Mouse (Mus musculus): ENCODE data around the gene Gm49320.

The Gm49320 gene

GRCm38 (mm10) chr8:4238434-4239192 lies at the start of gene Gm49320, which contains the start of gene Map2k7:
Gene Gm49320, plus strand, starts transcription at chr8:4238865.
Gene Map2k7, plus strand, starts transcription at chr8:4238740.
- CTCF ChIA-PET: interaction anchor here (0.6 to 2.4 kb wide), 27 partner anchors 9 to 562 kb away, joined by 3 to 13 read pairs (median 5); partner anchors contain the start of genes Ctxn1 (in 3 of the 4), Snapc2 (in 2 of the 4) and Prr36 (in 1 of the 4)
- POLR2A ChIA-PET: interaction anchor here (0.6 to 6.5 kb wide), 56 partner anchors 9 to 659 kb away, joined by 3 to 61 read pairs (median 5); partner anchors contain the start of genes Lrrc8e (in 3 of the 4), Prr36 (in 3 of the 4), Snapc2 (in 3 of the 4) and Ctxn1 (in 2 of the 4)

GRCm38 (mm10) chr8:4189031-4189722 lies 49.5 kb upstream of the Gm49320 start:
- POLR2A ChIA-PET: no interaction called here

GRCm38 (mm10) chr8:4192305-4192704 lies 46.4 kb upstream of the Gm49320 start:
- ChIA-PET POLR2A (interaction anchor here (0.6 to 4.9 kb wide), 33 partner anchors 8 to 516 kb away, joined by 3 to 30 read pairs (median 4); partner anchors contain the start of genes Gm49320 (in 2 of the 4), Map2k7 (in 2 of the 4), Ctxn1 (in 1 of the 4) and Evi5l (in 1 of the 4)), CTCF (interaction anchor here (0.6 to 4.1 kb wide), 28 partner anchors 9 to 474 kb away, joined by 3 to 39 read pairs (median 5); partner anchors contain the start of genes Ctxn1 (in 2 of the 4), Evi5l (in 2 of the 4), Gm49320 (in 2 of the 4) and Map2k7 (in 2 of the 4))

More at GRCm38 (mm10) chr8:4189031-4189722, 49.5 kb upstream of the Gm49320 start:
- CTCF ChIA-PET: interaction anchor here in 1 of 4 experiments (0.6 kb wide), 1 partner anchor 518 kb away, joined by 6 read pairs; no protein-coding TSS in a partner anchor

- ChIA-PET POLR2A (interaction anchor here (0.5 to 4.9 kb wide), 49 partner anchors 8 to 613 kb away, joined by 3 to 30 read pairs (median 4); partner anchors contain the start of genes Gm49320 (in 2 of the 4), Map2k7 (in 2 of the 4), Ctxn1 (in 1 of the 4) and Evi5l (in 1 of the 4)), CTCF (interaction anchor here (0.6 to 4.1 kb wide), 58 partner anchors 9 to 634 kb away, joined by 3 to 39 read pairs (median 4); partner anchors contain the start of genes Gm49320 (in 3 of the 4), Map2k7 (in 3 of the 4), Ctxn1 (in 2 of the 4) and Evi5l (in 2 of the 4))
These were observed 45.7 kb upstream of the Gm49320 start for GRCm38 (mm10) chr8:4192807-4193587.

- ChIA-PET POLR2A (interaction anchor here (0.5 to 4.9 kb wide), 34 partner anchors 8 to 613 kb away, joined by 3 to 30 read pairs (median 4); partner anchors contain the start of genes Ctxn1 (in 1 of the 4), Evi5l (in 1 of the 4), Gm49320 (in 1 of the 4) and Map2k7 (in 1 of the 4)), CTCF (interaction anchor here (0.6 to 4.1 kb wide), 50 partner anchors 8 to 634 kb away, joined by 3 to 39 read pairs (median 4); partner anchors contain the start of genes Gm49320 (in 3 of the 4), Map2k7 (in 3 of the 4), Ctxn1 (in 2 of the 4) and Evi5l (in 1 of the 4))
These were observed 45.1 kb upstream of the Gm49320 start for GRCm38 (mm10) chr8:4193588-4193894.

- CTCF ChIA-PET: interaction anchor here in 3 of 4 experiments (0.5 to 2.8 kb wide), 3 partner anchors 8 to 59 kb away, joined by 3 to 10 read pairs (median 4); no protein-coding TSS in a partner anchor
- POLR2A ChIA-PET: interaction anchor here in 3 of 4 experiments (0.6 to 1.6 kb wide), 4 partner anchors 8 to 44 kb away, joined by 3 to 4 read pairs (median 4); no protein-coding TSS in a partner anchor
These were observed 37.3 kb upstream of the Gm49320 start for GRCm38 (mm10) chr8:4201321-4201720.

- ChIA-PET POLR2A (interaction anchor here (0.6 to 3.1 kb wide), 29 partner anchors 9 to 516 kb away, joined by 3 to 51 read pairs (median 5); partner anchors contain the start of genes Gm49320 (in 4 of the 4), Map2k7 (in 4 of the 4), Evi5l (in 3 of the 4) and Lrrc8e (in 3 of the 4)), CTCF (interaction anchor here (0.6 to 3.2 kb wide), 37 partner anchors 9 to 487 kb away, joined by 3 to 39 read pairs (median 4); partner anchors contain the start of genes Prr36 (in 2 of the 4), Ctxn1 (in 1 of the 4), Gm49320 (in 1 of the 4) and Map2k7 (in 1 of the 4))
These were observed 33.2 kb upstream of the Gm49320 start for GRCm38 (mm10) chr8:4205246-4206123.

- CTCF ChIA-PET: interaction anchor here (0.6 to 3.2 kb wide), 32 partner anchors 8 to 488 kb away, joined by 3 to 39 read pairs (median 4); partner anchors contain the start of genes Gm49320 (in 2 of the 4), Map2k7 (in 2 of the 4), Prr36 (in 2 of the 4) and Ctxn1 (in 1 of the 4)
- POLR2A ChIA-PET: interaction anchor here (0.6 to 3.1 kb wide), 33 partner anchors 9 to 786 kb away, joined by 3 to 51 read pairs (median 5); partner anchors contain the start of genes Gm49320 (in 4 of the 4), Map2k7 (in 4 of the 4), Prr36 (in 3 of the 4) and Evi5l (in 2 of the 4)
These were observed 32.3 kb upstream of the Gm49320 start for GRCm38 (mm10) chr8:4206182-4207015.

GRCm38 (mm10) chr8:4207016-4207350 lies 31.7 kb upstream of the Gm49320 start:
- ChIA-PET POLR2A (interaction anchor here (0.6 to 3.1 kb wide), 18 partner anchors 9 to 786 kb away, joined by 3 to 51 read pairs (median 8); partner anchors contain the start of genes Prr36 (in 3 of the 4), Evi5l (in 2 of the 4), Gm49320 (in 2 of the 4) and Map2k7 (in 2 of the 4)), CTCF (interaction anchor here (1.0 to 3.2 kb wide), 13 partner anchors 10 to 163 kb away, joined by 3 to 39 read pairs (median 6); partner anchors contain the start of genes Gm49320 (in 2 of the 4), Map2k7 (in 2 of the 4) and Prr36 (in 2 of the 4))

GRCm38 (mm10) chr8:4211097-4211496 lies 27.6 kb upstream of the Gm49320 start:
- POLR2A ChIA-PET: interaction anchor here in 2 of 4 experiments (0.9 to 1.6 kb wide), 4 partner anchors 13 to 45 kb away, joined by 3 to 5 read pairs (median 3); partner anchors contain the start of gene Lrrc8e (in 1 of the 2)
- CTCF ChIA-PET: no interaction called here

- CTCF ChIA-PET: interaction anchor here in 3 of 4 experiments (0.6 to 1.6 kb wide), 6 partner anchors 19 to 737 kb away, joined by 3 to 6 read pairs (median 4); no protein-coding TSS in a partner anchor
- POLR2A ChIA-PET: interaction anchor here in 3 of 4 experiments (0.7 to 1.5 kb wide), 9 partner anchors 11 to 614 kb away, joined by 3 to 5 read pairs (median 3); partner anchors contain the start of genes Gm49320 (in 2 of the 3), Map2k7 (in 2 of the 3) and Evi5l (in 1 of the 3)
These were observed 25.9 kb upstream of the Gm49320 start for GRCm38 (mm10) chr8:4212809-4213209.

GRCm38 (mm10) chr8:4213210-4214005 lies 25.3 kb upstream of the Gm49320 start:
- POLR2A ChIA-PET: interaction anchor here in 3 of 4 experiments (0.7 to 5.6 kb wide), 19 partner anchors 7 to 614 kb away, joined by 3 to 51 read pairs (median 4); partner anchors contain the start of genes Gm49320 (in 2 of the 3), Map2k7 (in 2 of the 3), Evi5l (in 1 of the 3) and Lrrc8e (in 1 of the 3)
- CTCF ChIA-PET: interaction anchor here in 3 of 4 experiments (0.6 to 1.6 kb wide), 9 partner anchors 8 to 737 kb away, joined by 3 to 6 read pairs (median 4); partner anchors contain the start of genes Gm49320 (in 1 of the 3) and Map2k7 (in 1 of the 3)
